Mouse (Mus musculus) left cerebral cortex, adult 9 months (tissue): ENCODE measurements around the gene Limd1.

Experiments
- DNase-seq, 2 experiments: peaks; one replicate each; pipeline ENCODE4 v3.0.0; 2022; ENCODE audit warnings: low spot score in 2 of 2

Limd1 gene

DNA sequence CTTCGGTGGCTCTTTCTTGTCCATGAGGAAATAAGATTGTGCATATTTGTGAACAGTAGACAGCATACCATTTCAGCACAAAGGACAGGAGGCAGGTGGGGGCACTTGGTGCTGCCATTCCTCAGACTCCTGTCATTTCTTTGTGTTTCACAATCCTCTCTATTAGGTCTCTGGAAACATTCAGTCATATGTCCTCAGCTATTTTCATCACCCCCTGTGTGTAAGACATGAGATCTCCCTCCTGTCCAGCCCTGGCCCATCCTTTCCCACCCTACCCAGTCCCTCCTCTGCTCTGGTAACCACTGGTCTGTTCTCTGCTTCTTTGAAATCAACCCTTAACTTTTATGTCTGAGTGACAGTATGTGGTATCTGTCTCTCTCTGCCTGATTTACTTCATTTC lies 5.1 kb downstream of the Limd1 start:
- no peak for DNase-seq

DNA sequence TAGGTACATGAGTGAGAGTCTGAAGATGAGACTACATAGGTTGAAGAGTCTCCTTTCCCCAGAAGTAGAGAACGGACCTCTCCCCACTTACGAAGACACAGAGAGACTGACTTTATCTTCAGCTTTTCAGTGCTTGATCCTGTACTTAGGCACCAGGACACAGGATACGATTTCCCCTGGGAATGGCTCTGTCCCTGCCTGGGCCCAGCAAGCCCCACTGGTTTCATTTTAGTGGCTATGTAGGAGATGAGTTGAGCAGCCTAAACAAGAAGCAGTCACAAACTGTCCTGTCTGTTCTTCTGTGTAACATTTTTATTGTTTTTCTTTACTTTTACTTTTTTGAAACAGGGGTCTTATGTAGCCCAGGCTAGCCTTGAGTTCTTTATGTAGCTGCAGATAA lies 6.3 kb downstream of the Limd1 start:
- no peak for DNase-seq

DNA sequence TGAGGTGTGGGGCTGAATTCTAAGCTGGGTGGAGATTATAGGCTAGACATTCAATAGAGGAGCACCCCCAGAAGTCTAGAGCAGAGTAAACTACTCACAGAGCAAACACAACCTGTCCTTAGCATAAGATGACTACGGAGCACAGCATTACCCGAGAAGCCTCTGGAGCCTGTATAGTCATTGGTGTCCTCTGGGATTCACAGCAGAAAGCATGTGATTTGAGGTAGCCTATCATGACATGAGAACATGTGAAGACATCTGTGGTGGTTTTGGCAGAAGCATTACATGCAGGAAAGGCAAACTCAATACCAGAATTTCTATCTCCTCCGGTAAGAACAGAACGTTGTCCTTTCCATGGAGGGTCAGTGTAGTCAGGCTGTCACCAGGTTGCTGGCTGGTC lies 7.1 kb downstream of the Limd1 start:
- no peak for DNase-seq

DNA sequence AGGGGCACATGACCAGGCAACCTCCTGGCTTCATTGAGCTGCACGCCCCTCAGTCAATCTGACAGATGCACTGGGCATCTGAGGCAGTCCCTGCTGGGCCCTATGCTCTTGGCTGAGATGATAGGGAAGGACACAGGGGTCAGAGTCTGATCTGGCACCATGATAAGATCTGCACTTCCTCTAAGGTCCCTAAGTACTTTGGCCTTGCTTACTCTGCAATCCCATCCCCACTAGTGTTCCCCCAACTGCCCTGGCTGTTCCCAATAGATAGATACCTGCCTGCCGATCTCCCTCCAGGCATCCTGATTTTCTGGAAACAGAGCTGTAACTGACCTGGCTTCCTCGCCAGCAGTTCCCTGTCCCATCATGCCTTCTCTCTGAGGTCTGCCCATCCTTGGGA lies 8.1 kb downstream of the Limd1 start:
- no peak for DNase-seq

DNA sequence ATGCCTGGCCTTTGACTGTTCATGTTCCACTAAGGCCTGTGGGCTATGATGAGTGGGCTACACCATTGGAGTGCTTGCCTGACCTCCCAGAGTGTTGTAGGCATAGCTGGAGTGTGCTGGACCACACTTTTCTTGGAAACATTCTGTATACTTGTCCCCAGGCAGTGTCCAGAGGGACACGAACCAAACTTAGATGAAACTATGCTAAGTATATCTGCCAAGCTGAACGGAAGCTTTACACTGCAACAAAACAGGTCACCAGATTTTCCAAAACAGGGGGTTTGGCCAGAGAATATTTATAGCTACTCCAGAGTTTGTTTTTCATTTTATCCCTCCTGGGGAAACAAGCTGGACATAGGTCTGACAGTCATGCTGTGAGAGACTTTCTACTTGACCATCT lies 10.6 kb downstream of the Limd1 start:
- no peak for DNase-seq

DNA sequence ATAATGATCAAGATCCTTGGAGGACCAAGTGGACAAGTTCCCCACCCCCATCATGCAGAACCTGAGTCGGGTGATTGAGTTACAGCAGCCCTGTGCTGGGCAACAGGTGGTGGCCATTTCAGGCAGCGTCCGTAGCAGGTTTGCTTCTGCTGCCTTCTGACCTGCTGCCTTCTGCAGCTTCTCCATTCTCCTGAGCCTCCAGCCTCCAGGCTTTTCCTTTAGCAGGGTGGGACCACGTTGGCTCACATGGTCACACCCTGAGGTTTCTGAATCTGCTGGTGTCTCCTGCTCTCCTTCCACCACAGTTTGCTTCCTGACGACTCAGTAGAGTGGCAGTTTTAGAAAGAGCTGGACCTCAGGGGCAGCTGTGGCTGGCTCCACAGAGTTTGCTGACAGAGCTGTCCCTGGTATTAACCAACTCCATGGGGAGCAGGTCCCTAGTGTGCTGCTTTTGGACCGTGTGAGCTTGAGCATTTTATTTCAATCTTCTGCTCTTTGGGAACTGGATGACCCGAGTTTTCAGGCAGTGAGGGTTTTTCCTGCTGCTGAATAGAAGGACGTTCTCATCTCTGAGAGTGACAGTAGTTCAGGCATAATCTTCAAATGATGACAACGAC lies 11.3 kb downstream of the Limd1 start:
- no peak for DNase-seq

DNA sequence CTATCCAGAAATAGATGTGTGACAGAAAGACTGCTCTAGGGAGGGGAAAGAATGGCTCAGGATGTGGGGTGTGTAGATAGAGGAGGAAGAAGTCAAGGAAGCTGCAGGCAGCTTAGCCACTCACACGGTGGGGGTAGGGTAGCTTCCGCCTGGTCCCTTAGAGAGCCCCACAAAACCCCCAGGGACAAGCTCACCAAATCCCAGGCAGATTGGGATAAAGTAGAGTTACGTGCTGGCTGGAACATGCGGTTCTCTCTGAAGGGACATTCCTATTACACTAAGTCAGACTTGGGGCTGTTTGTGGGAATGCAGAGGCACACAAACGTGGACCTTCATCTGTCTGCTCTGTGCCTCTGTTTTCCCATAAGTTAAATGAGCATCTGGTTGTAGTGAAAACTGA lies 12.4 kb downstream of the Limd1 start:
- no peak for DNase-seq

DNA sequence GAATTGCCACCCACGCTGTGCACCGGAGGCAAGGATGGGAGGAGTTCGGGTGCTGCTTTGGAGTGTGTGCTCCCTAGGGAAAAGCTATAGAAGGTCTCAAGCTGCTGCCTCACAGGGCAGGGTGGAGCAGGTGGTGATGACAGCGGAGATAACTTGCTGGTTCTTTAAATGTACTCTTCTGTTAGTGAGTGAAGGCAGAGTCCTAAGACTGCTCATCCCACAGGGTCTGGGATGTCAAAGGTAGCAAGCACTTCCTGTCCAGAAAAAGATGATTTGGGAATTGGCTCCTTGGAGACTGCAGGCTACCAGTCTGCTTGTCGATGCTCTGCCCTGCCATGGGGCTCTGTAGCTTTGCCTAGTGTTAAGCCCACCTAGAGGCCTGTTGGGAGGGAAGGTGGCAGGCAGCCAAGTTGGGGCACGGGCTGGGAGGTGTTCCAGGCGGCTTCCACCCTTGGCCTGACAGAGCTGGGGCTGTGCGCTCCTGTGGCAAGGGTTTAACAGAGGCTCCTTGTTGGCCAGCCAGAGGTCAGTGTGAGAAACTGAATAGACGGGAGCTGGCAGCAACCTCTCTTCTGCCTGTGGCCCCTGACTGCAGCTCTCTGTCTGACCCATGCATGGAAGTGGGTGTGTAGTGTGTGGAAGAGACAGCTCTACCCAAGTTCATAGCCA lies 13.5 kb downstream of the Limd1 start:
- DNase-seq = peak in 1 of 2 experiments; percentile 52

DNA sequence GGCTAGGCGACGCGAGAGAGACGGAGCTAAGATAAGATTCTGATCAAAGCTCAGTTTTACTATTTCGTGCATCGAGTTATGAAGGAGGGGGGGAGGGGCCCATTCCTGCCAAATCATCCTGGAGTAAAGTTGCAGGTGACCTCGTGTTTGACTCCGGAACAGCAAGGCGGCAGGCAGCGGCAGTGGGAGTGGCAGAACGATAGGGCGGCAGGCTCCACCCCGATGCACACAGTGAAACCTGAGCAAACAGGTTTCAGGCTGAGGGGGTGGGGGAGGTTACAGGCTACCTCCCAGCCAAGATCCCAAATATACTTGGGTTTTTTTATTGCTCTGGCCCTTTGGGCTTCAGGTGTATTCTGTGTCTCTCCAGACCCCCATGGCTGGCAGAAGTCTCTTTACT lies 18.2 kb downstream of the Limd1 start:
- DNase-seq = no peak

DNA sequence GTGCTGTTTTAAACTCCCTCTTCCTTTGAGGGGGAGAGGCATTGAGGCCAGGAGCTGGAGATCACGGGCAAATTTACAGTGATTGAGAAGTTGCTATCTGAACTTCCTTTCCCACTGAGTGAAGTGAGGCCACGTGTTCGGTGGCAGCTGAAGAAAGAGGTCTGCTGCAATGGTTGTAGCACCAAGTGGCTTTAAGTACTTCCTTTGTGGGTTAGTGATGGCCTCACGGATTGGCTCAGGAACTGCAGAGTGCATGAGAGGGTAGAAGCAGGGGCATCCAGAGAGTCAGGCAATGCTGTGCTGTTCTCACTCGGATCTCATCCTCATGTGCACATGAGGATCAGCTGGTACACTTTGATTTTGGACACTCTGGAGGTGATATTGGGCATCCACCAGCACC lies 19.4 kb downstream of the Limd1 start:
- no peak for DNase-seq

DNA sequence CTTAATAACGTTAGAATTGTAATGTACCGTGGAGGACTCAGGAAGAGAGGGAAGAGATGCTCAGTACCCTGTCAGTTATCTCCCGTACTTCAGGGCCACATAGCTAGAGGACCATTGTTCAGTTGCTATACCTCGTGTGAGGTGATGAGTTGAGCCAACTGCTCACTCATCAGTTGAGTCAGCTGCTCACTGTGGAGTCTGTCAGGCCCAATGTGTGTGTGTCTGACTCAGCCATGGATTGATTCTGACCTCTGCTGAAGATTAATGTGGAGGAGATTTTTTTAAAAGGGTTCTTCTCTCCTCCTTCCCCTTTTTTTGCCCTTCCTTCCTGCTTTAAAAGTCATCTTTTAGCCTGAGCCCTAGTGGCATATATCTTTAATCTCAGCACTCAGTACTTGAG lies 22.0 kb downstream of the Limd1 start:
- DNase-seq = no peak

DNA sequence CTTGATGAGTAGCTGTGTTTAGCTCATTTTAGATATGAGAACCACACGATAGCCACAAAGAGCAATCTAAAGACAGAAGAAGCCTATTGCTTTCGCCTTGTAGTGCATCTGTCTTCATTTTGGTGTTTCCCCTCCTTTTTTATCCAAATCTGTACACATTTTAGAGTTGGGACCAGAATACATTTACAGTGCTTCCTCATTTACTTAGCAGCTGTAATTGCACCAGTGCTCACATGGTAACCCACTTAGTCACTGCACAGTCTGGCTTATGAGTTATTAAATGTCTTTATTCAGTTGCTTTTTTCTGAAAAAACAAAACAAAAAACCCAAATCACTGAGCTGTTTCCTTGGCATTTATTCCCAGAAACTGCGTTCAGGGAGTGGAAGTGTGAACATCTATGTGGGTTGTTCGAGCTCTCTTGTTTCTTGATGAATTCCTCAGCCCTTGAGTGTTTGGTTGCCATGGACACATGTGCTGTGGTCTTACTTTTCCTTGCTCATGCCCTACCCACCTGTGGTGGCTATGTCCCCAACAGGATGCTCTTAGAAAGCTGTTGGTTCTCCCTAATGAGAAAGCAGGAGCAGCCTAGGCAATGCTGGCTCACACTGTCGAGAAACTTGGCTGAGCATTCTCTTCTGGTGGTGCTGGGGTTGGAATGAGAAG lies 24.8 kb downstream of the Limd1 start:
- DNase-seq = peak; percentile 51 to 76

DNA sequence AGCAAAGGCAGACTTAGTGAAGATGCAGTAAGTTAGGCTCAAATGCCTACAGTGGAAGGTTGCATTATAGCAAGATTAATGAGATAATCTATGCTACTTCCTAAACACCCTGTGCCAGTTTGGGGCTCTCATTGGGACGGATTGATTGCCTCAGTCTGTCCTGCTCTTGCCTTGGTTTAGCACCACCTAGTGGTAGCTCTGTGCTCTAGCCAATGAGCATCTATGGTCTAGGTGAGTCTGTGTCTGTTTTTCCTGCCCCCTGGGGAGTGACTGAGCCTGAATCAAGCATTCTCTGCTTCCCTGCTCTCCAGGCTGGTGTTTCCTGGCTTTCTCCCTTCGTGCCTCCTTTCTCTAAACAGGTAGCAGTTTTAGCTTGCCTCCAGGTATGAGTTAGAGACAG lies 25.8 kb downstream of the Limd1 start:
- peak in 1 of 2 experiments; percentile 52 for DNase-seq

DNA sequence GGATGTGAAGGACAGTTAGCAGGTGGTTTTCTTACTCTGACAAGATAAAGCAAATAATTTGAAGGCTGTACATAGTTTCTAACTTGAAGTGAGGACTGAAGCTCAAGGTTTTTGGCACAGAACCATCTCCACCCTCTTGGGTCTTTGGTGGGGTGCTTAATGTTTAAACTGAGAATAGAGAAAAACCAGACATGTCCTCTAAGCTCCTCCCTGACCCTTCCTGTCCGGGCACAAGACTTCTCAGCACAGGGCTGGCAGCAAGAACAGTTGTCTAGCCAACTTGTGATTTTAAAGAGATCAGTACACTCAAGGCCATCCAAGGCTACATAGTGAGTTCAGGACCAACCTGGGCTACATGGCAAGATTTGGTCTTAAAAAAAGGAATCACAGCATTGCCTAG lies 27.1 kb downstream of the Limd1 start:
- DNase-seq = no peak

DNA sequence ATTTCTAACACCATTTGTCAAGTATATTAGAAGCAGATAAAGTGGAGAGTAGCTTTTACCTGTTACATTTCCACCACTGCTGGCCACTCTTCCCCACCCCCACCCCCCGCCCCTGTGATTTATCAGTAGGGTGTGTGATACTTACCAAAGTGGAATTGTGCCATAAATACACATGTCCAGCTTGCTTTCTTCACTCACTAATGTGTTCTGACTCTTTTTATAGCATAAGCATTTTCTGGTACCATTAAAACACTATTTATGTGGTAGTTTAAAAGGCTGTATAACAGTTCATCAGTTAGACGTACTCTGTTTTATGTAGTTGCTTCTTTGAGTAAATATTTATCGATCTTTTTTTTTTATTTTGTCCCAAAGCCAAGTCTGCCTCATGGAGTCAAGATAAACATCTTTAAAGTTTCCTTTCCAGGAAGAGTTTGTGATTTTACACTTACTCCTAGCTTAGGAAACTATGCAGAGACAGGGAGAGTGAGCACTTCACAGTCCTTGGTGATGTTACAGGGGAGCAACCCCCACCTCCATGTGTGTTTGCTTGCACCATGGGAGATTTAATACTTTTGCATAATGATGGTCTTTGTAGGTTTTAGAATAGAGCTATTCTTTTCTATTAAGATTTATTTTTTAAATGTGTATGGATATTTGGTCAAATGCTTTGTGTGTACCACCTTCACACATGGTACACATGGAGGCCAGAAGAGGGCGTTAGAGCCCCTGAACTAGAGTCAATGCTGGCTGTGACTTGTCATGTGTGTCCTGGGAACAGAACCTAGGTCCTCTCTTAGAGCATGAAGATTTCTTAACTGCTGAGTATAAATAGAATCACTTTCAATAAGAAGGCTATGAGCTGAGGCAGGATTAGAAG lies 28.0 kb downstream of the Limd1 start:
- no peak for DNase-seq

DNA sequence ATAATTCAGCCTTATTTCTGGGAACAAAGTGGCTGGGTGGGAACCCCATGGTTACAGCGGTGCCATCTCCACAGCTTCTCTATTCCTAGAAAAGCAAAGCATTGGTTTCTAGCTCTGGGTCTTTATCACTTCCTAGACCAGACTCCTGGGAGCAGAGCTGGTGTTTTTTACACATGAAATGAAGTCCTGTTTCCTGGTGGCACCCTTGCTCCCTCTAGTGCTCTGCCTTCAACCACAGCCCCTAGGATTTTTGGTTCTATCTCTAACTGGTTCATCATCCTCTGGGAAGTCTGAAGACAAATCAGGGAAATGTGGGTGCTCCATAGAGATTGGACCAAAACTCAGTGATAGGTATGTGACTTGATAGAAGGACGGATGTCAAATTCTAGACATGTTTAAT lies 28.9 kb downstream of the Limd1 start:
- DNase-seq = no peak

DNA sequence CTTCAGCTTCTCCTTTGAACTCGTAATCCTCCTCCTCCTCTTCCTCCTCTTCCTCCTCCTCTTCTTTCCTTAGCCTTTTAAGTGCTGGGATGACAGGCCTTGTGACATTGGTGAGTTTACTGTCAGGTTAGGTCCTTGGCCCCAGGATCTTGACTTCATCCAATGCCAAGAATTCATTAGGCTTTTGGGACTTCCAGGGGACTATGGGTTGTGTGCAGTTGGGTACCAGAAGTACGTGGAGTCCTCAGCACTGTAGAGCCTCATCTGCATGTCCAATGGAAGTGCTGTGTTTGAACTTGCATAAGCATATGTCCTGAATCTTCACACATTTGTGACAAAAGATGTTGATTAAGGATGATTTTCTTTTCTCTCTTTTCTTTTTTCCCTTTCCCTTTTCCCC lies 30.5 kb downstream of the Limd1 start:
- DNase-seq = no peak

DNA sequence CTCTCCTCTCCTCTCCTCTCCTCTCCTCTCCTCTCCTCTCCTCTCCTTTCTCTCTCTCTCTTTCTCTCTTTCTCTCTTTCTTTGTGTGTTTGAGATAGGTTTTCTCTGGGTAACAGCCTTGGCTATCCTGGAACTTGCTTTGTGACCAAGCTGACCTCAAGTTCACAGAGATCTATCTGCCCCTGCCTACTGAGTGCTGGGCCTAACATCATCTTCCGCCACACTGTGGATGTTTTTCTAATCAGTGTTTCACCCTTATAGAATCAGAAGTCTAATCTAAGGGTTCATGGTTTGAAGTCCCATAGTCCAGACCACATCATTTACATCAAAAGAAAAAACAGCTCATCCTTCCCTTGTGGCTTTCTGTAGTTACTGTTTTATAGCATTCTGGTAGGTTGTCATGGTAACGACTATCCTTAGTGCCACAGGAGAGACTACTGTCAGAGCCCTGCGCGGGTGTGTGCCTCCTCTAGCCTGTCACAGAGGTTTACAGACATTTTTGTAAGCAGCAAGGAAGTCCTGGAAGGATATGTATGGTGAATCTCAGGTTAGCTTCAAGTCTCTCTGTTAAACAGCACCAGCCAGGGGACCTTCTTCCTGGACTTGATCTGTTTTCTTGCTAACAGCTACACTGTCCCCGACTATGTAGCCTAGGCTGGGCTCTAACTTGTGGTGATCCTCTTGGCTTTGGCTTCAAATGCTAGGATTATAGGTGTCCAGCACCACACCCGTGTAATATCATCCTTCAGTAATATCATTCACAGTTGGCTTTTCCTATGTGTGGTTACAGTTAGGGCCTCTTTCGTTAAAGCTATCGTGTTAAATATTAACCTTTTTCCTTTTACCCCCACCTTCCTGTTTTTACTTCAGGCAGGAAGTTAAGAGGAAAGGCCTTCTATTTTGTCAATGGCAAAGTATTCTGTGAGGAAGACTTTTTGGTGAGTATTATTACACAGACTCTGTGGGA lies 31.4 kb downstream of the Limd1 start:
- DNase-seq = peak in 1 of 2 experiments; percentile 41

DNA sequence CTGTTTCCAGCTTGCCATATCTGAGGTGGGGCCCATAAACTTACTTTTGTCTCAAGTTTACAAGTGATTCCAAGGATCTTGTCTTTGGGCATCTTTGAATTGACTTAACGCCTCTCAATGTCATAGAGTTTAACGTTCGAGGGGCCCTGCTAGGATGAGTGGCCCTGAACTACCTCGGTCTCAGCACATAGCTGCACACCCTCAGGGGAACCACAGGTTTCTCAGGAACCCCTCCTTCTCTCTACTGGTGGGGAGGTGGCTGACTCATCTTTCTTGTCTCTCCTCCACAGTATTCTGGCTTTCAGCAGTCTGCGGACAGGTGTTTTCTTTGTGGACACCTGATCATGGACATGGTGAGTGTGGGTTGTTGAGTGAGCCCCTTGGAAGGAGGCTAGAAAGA lies 32.4 kb downstream of the Limd1 start:
- DNase-seq = no peak

DNA sequence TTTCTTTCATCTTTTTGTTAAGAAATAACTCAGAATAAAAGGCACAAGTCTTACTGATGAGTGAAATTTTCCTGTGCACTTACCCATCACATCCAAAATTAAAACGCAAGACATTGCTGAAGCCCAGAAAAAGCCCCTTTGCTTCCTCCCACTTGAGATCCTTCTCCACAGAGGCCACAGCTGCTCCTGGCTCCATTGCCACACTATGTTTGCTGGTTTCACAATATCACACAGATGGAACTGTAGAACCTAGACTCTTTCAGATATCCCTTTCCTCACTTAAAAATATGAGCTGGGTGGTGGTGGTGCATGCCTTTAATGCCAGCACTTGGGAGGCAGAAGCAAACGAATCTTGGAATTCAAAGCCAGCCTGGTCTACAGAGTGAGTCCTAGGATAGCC lies 34.0 kb downstream of the Limd1 start:
- DNase-seq = no peak

DNA sequence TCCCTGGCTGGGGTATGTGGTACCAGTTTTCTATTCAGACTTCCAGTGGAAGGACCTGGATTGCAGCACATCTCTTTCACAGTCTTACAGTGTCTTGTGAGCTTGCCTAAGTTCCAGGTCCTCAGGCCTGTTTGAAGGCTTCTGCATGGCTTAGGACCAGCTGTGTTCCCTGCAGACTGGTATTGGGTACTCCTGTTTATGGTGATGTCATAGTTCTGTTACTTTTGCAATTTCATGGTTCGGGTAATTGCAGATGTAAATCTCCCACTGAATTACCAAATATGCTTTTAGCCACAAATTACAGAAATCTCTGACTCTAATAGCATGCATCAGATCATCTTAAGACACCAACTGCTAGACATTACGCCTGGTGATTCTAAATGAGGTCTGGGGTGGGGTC lies 36.6 kb downstream of the Limd1 start:
- no peak for DNase-seq
